Mouse (Mus musculus) megakaryocyte, adult 5-6 weeks (primary cell): ENCODE data around the gene Wdr93. TPM values are rescaled to one million over a fixed set of nuclear protein-coding genes. Genes with fewer than 3 reads are reported as not detected.

Experiments
- ATAC-seq: 2 replicates; pipeline ENCODE4 v1.8.0; 2016; ENCODE audit warnings: mild to moderate bottlenecking, inconsistent platforms; ENCODE audit not compliant: poor library complexity, severe bottlenecking
- total RNA-seq, 2 experiments: library from RNA; stranded (forward) in 1 of 2; stranded (reverse) in 1 of 2; fragments of 153-499, 151-499 nt in 1 of 2; fragments of 221-1000, 200-1000 nt in 1 of 2; gene quantifications; 2 replicates each; pipeline versions ENCODE4 v1.2.3 to v1.2.4; 2015 to 2017

Gene Wdr93
- total RNA-seq, 2 experiments from 2014 or later = not detected

DNA sequence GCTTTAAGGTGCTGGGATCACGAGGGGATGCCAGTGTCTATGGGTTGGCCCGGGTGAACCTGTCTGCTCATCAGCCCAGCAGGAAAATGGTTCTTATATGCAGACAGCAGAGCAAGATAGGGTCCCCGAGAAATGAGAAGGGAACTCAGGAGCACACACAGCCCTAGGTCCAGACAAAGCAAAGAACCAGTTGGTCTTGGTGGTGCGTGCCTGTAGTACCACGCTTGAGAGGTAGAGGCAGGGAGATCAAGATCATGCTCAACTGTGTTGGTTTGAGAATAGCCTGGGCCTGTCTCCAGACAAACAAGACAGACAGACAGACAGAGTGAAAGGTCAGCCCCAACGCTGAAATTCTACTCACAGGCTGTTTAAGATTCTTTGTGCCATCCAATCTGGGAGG, 56.5 kb downstream of the Wdr93 start:
- no peak for ATAC-seq

DNA sequence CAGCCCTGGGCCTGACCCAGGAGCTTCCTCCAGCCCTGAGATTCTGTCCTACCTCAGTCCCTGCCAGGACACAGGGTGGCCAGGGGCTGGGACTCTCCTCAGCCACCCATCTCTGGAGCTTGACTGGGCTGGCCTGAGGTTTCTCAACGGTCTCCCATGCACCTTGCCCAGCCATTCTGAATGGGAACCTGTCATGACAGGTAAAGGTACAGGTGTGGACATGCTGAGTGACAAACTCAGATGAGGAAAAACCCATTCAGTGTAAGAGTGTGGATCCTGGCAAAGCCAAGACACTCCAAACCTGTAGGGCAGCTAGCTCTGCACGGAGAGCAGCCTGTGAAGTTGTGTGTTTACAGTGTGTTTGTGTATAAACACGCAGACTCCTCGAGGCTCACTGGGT, 57.4 kb downstream of the Wdr93 start:
- no peak for ATAC-seq

DNA sequence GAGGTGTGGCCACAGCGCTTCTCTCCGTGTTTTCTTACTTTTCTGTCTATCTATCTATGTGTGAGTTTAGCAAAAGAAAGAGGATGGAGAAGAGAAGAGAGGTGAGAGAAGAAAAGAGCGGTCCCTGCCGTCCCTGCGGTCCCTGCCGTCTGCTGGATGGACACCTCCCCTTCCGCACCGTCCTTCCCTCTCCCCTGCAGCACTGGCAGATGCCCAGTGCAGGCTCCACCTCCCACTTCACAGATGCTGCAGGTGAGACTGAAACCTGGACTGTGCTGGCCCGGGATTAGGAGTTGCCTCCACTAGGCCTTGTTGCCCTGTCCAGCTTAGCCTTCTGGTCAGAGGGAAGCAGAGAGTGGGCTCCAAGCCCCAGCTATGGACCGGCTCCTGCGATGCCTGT, 58.4 kb downstream of the Wdr93 start:
- ATAC-seq = no peak

DNA sequence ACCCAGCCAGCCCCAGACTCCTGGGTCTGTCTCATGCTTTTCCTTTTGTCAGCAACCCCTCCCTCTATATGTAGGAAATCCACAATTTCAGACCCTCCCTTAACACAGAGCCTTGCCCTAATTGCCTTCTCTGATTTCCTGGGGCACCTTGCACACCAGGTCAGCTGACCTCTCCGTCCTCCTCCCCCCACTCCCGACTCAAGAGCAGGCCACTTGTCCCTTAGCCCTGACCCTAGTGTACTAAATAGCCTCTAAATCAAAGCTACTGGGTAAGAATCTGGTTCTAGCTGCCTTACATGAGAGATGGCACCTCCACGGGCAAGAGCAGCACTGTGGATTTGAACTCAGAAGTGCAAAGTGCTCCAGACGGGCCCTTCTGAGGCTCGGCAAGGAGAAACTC, 59.1 kb downstream of the Wdr93 start:
- ATAC-seq = no peak

DNA sequence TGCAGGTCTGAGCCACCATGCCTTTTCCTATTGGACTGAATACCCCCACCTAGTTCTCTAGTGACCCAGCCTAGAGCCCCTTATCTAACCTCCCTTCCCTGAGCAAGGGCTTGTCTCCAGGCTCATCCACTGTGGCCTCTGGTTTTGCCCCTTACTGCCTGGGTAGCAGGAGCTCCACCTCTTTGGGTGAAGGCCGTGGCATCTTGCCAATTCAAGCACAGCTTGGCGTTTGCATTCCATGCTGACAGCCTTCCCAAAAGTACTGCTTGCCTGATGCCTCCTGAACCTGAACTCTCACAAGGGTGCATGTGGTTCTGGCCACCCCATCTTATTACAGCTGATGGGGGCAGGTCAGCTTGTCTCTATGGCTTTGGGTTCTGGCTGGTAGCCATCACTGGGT, 60.9 kb downstream of the Wdr93 start:
- ATAC-seq = no peak

DNA sequence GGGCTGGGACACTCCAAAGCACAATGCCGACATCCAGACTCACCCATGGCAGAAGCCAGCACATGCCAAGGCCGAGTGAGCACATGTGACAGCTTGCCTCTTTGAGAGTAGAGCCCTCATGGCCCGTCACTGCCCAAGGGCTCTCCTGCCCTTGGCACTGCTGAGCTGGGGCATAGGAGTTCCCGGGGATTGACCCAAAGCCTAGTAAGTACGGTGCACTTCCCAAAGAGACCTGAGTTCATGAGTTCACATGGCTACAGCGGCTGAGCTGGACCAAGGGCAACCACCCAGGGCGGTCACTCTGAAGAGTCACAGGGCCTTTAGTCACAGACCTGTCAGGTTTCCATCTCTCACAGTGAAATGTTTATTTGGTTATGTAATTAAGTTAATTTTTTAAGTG, 65.6 kb downstream of the Wdr93 start:
- ATAC-seq = no peak

DNA sequence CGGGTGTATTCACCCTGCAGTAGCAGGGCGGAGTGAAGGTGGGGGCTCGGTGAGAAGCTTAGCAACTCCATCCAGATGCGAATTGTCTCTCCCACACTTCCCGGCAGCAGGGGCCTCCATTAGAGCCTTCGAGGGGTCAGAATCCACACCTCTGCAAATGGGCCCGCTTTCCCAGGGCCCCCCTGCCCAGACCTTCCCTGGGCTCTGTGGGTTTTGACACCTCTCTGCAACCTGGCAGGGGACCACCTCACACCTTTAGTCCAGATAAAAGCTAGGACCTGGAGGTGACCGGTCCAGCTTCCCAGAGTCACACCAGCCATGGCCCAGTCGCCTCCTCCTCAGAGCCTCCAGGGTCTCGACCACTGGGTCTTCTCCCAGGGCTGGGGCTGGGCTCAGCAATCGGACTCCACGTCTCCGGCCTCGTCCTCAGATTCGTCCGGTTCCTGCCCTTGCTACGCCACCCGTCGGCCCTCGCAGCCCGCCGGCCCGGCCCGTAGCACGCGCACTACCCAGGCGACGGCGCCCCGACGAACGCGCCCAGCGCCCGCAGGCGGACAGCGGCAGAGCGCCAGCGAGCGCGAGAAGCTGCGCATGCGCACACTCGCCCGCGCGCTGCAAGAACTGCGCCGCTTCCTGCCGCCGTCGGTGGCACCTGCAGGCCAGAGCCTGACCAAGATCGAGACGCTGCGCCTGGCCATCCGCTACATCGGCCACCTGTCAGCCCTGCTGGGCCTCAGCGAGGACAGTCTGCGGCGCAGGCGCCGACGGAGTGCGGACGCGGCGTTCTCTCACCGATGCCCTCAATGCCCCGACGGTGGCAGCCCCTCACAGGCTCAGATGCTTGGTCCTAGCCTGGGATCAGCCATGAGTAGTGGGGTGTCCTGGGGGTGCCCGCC, 67.9 kb downstream of the Wdr93 start, which contains the start of gene Mesp2:
Gene Mesp2, plus strand, starts transcription at position 117 of the 896 bp plus-strand sequence.
- peak; percentile 68 for ATAC-seq

DNA sequence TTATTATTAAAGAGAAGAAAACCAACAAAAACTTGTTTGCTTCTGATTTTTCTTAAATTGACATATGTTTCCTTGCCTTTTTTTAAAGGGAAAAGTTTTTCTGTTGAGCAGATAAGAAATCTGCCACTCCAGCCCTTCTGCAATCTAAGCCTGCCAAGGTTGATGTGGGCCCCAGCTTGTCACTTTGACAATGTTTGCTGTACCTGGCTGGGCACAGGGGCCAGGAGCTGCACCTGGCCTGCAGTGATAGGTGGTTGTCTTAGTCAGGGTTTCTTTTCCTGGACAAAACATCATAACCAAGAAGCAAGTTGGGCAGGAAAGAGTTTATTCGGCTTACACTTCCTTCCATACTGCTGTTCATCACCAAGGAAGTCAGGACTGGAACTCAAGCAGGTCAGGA, 70.4 kb downstream of the Wdr93 start:
- ATAC-seq = no peak

DNA sequence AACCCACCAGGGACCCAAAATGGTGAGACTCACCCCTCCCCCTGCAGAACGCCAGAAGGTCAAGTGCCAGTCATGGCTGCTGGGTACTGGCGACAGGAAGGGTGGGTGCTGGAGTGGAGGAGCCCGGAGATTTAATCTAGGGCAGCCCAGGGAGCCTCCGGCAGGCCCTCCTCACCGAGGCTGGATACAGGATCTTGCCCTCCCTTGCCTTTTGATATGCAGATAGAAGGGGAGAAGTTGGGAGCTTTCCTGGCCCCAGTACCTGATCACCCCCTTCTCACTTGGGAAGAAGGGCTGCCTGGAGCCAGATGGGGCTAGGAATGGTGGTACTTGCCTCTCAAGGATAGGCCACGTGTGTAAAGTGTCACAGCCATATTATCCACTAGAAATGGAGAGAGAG, 75.4 kb downstream of the Wdr93 start:
- ATAC-seq = no peak

DNA sequence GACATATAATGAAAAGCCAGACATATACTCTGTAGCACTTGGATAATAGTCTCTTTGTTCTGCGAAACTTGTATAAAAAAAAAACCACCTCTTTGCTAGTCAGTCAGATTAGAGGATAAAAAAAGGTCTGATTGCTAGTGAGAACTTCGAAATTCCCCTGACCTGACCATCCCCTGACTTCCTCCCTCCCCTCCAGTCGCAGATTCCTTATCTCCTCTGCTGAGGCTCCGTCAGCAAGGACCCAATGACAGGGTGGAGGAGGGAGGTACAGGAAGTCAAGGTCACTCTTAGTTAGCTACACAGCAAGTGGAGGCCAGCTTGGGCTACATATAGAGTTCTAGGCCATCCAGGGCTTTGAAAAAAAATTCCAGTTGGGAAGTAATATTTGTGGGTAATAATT, 76.6 kb downstream of the Wdr93 start:
- no peak for ATAC-seq

DNA sequence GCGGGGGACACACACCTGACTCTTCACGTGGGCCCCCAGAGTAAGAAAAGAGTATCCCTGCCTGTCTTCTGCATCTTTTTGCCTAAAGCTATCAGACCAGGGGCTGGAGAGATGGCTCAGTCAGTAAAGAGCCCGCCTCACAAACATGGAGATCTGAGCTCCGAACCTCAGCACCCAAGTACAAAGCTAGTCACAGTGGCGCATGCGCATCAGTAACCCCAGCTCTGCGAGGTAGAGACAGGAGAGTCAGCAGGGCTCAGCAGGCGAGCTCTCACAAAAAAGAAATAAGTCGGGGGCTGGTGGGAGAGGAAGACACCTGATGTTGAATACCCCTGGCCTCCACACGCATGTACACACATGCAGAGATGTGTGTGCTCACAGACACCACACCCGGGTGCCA, 77.0 kb downstream of the Wdr93 start:
- ATAC-seq = no peak

DNA sequence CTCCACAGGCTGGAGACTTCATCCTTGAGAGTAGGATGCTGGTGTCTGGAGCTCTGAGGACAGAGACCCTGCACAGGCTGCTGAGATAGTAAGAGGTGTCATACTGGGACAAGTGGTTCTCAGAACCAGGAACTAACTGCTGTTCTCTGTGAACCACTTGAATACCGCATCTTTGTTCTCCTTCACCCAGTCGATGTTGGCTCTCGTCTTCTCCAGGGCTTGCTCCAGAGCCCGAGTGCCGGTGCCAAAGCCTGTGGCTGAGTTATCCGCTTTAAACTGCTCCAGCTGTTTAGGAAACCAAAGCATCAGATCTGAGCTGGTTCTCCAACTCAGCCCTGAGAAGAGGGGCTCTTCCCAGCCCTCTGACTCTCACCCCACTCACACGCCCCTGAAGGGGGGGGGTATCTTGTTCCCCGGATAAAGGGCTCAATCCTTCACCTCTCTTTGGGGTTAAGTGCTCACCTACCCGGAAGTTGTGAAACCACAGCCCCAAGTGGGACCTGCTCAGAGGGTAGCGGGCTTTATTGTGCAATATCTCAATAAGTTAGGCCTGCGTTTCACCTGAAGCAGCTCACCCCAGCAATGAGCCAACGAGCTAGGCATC, 79.2 kb downstream of the Wdr93 start:
- ATAC-seq = peak; percentile 30

DNA sequence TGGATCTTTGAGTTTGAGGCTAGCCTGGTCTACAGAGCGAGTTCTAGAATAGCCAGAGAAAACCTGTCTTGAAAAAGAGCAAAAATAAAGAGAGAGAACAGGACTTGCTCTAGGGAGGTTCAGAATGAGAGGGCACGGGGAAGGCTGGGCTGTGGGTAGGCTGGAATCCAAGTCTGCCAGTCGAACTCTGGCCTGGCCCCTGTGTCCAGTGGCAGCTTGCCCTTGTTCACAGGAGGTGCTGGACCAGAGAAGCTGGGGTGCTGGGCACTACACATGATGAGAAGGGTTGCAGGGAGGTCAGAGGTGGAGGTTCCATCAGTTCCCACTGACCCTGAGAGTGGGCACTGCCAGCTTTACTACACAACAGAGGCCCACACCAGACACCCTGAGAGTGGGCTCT, 85.4 kb downstream of the Wdr93 start:
- no peak for ATAC-seq

DNA sequence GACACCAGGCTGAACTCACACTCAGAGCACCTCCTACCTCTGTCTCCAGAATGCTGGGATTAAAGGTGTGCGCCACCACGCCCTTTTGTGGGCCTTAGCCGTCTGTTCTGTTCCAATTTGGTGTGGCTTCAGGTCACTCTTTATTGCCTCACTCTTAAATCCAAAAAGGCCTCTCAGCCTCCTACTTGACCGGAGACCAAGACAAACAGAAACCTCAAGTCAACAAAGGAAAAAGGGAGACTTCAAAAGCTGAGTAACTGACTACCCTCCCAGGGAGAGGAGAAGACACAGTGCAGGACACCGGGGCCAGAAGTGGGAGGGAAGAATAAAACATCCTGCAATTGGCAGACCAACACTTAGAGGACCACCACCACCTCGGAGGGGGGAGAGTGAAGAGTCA, 88.2 kb downstream of the Wdr93 start:
- ATAC-seq = no peak

DNA sequence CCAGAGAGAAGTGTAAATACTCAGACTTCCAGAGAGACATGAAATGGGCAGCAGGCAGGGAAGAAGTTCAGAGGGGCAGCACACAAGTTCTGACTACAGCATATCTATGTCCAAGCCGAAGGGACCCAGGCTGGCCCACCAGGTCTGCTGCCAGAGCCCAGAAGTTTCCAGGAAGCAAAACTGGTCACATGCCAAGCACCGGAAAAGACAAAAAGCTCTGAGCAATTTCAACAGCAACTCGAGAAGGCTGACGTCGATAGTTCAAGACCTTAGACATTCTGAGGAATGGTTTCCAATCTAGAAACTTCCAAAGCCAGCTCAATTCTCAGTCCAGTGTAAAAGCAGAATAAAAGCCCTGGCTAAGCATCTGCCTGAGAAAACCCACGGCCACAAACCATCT, 88.6 kb downstream of the Wdr93 start:
- no peak for ATAC-seq

DNA sequence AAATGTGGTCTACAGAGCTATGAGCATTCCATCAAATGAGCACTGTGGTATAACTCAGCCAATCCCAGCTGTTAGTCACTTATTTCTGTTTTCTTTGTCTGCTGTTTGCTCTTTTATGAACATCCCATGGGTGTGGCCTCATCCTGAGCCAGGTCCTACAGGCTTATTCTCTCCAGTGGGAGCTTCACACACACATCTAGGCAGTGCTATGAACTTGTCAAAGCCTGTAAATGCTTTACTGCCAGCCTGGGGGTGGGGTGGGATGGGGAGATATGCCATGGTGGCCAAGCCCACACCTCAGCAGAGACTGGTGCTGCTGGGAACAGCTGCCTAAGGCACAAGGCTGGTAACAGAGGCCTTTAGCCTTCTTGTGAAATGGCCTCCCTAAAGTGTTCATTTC, 90.0 kb downstream of the Wdr93 start:
- ATAC-seq = no peak

DNA sequence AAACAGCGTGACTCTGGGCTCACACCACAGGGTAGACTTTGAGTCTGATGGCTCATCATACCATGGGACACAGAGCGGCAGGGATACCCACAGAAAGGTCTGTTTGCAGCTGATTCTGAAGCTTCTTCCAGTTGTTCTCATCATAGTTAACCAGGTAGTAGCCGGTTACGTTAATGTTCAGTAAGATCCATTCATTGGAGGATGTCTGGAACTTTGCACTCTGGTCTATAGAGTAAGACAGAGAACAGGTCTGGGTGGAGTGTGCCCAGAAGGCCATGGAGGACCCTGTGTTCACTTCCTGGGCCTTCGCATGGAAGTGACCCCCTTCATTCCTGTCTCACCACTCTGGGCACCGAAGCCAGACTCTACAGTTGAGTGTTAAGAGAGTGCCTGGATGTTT, 92.2 kb downstream of the Wdr93 start:
- ATAC-seq = no peak

Other genes with a start within 250 kb of the Wdr93 start
- 0.18 and 1.0 TPM in 2 replicates for gene Rhcg, start 125.5 kb upstream of the Wdr93 start, total RNA-seq (2015)
- 0.77 TPM in 1 of 2 replicates, not detected in the other for gene Rhcg, start 125.5 kb upstream of the Wdr93 start, total RNA-seq (2017)
- 22.4 and 22.8 TPM in 2 replicates for gene Ticrr, start 83.0 kb upstream of the Wdr93 start, total RNA-seq (2015)
- gene Ticrr, start 83.0 kb upstream of the Wdr93 start, total RNA-seq (2017) = 12.4 and 21.5 TPM in 2 replicates
- 0.11 and 0.13 TPM in 2 replicates for gene Kif7, start 27.4 kb upstream of the Wdr93 start, total RNA-seq (2015)
- gene Kif7, start 27.4 kb upstream of the Wdr93 start, total RNA-seq (2017) = 0.51 TPM in 1 of 2 replicates, not detected in the other
- not detected in 2 replicates for gene Plin1, start 10.3 kb upstream of the Wdr93 start, total RNA-seq (2015)
- not detected in 2 replicates for gene Plin1, start 10.3 kb upstream of the Wdr93 start, total RNA-seq (2017)
- gene Pex11a, start within 50 bp of the Wdr93 start, total RNA-seq (2015) = 0.98 and 1.3 TPM in 2 replicates
- 1.5 and 5.4 TPM in 2 replicates for gene Pex11a, start within 50 bp of the Wdr93 start, total RNA-seq (2017)
- not detected in 2 replicates for gene Mesp1, start 50.6 kb downstream of the Wdr93 start, total RNA-seq (2015)
- not detected in 2 replicates for gene Mesp1, start 50.6 kb downstream of the Wdr93 start, total RNA-seq (2017)
- 0.29 TPM in 1 of 2 replicates, not detected in the other for gene Mesp2, start 67.6 kb downstream of the Wdr93 start, total RNA-seq (2015)
- gene Mesp2, start 67.6 kb downstream of the Wdr93 start, total RNA-seq (2017) = not detected in 2 replicates
- 1.8 and 2.0 TPM in 2 replicates for gene Anpep, start 117.9 kb downstream of the Wdr93 start, total RNA-seq (2015)
- not detected in 2 replicates for gene Anpep, start 117.9 kb downstream of the Wdr93 start, total RNA-seq (2017)
- gene Ap3s2, start 177.5 kb downstream of the Wdr93 start, total RNA-seq (2015) = 14.6 and 22.8 TPM in 2 replicates
- 4.6 and 5.9 TPM in 2 replicates for gene Ap3s2, start 177.5 kb downstream of the Wdr93 start, total RNA-seq (2017)
- not detected in 2 replicates for gene Arpin, start 192.2 kb downstream of the Wdr93 start, total RNA-seq (2015)
- 0.08 TPM in 1 of 2 replicates, not detected in the other for gene Arpin, start 192.2 kb downstream of the Wdr93 start, total RNA-seq (2017)